Mouse (Mus musculus) kidney, adult 10 weeks (tissue): Measurements from ENCODE around the gene Krcc1. TPM values are rescaled to one million over a fixed set of nuclear protein-coding genes. Genes with fewer than 3 reads are reported as not detected.

Source experiments
- polyA plus RNA-seq: library from polyadenylated mRNA; stranded (reverse); fragments of 350-450 nt; fragmentation: Illumina TruSeq; extraction: RNeasy Lipid Tissue Mini Kit (QIAGEN cat#74804); gene quantifications from one replicate; pipeline ENCODE4 v1.2.3, GENCODE M21; 2014; ENCODE audit warnings: low read depth, low replicate concordance

Krcc1 gene
- 418 TPM for polyA plus RNA-seq

GRCm38 (mm10) chr6:71271389-71272315 lies at the start of gene Krcc1:
Gene Krcc1 (plus strand): TSS chr6:71271677.

GRCm38 (mm10) chr6:71321826-71322283 lies 50.4 kb downstream of the Krcc1 start, which contains the start of gene Smyd1:
Gene Smyd1 (minus strand): TSS chr6:71322233.

DNA sequence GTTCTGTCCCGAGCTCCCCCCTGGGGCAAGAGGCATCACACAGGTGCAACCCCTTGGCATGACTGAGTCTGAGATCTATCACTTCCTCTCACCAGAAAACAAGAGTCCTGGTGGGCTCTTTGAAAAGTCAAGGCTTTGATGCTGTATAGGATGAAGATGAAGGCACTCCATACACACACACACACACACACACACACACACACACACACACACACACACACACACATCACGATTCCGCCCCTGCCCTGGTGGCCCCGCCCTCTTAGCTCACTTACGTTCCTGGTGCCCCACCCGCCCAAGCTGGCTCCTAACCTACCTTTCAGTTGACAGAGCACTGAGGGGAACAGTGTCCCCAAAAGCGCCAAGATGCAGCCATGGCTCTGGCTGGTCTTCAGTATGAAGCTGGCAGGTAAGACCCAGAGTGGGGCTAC lies 51.0 kb downstream of the Krcc1 start, which contains the start of gene Cd8b1:
TSS of gene Cd8b1 (plus strand) at position 298 of the 431 bp plus-strand sequence.

Other genes with a start within 250 kb of the Krcc1 start
- gene Thnsl2, start 127.2 kb upstream of the Krcc1 start, polyA plus RNA-seq, result 79.0 TPM
- gene Fabp1, start 71.8 kb upstream of the Krcc1 start, polyA plus RNA-seq, result 11.9 TPM
- 0.93 TPM for gene Smyd1, start 50.6 kb downstream of the Krcc1 start, polyA plus RNA-seq
- gene Cd8b1, start 51.1 kb downstream of the Krcc1 start, polyA plus RNA-seq, result not detected
- 0.97 TPM for gene Cd8a, start 101.8 kb downstream of the Krcc1 start, polyA plus RNA-seq
- gene Rmnd5a, start 169.0 kb downstream of the Krcc1 start, polyA plus RNA-seq, result 182 TPM
- gene Rnf103, start 222.2 kb downstream of the Krcc1 start, polyA plus RNA-seq, result 101 TPM